Mouse (Mus musculus) G1E (cell line): ENCODE measurements around the gene 1700034I23Rik.

Source experiments
- CTCF ChIP-seq: IDR thresholded peaks from 2 replicates; pipeline ENCODE4 v1.5.1; 2012; ENCODE audit warnings: low read depth, low read length, inconsistent platforms, mixed read lengths
- GATA1 ChIP-seq: IDR thresholded peaks from 2 replicates; pipeline ENCODE4 v1.6.1; 2012; ENCODE audit warnings: borderline replicate concordance, low read length, inconsistent platforms, mixed read lengths
- GATA2 ChIP-seq: IDR thresholded peaks from 2 replicates; pipeline ENCODE4 v1.6.1; 2012; ENCODE audit warnings: low read depth, low read length, inconsistent platforms, borderline replicate concordance
- POLR2AphosphoS5 ChIP-seq: IDR thresholded peaks from 2 replicates; pipeline ENCODE4 v1.6.1; 2012; ENCODE audit warnings: low read depth, low read length, inconsistent platforms; ENCODE audit not compliant: insufficient replicate concordance
- TAL1 ChIP-seq: conservative IDR thresholded peaks from 2 replicates; pipeline ENCODE4 v1.6.1; 2012; ENCODE audit warnings: low read depth, low read length, inconsistent platforms, mixed read lengths

DNA sequence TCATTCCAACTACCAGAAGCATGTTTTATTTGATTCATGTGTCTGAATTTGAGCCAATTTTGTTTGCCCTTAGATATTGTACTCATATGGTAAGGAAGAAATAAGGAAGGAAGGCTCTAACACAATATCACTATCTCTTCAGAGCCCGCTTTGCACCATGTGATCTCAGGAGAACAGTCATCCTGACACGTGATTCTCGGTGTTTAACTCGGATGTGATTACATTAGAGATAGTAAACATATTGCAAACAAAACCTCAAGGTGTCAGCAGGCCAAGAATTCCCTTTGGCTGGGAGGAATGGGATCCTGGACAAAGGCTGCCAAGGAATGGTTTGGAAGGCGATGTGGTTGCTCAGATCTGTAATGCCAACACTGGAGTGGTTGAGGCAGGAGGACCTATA is 35.8 kb upstream of the 1700034I23Rik start:
- TF ChIP-seq CTCF (no peak), GATA2 (no peak), GATA1 (no peak), TAL1 (no peak), POLR2AphosphoS5 (no peak)
